Mouse (Mus musculus) liver, postnatal 0 days (tissue): ENCODE data around the gene Fem1a.

Source experiments
- CTCF ChIP-seq: sonication (generic); IDR thresholded peaks from 2 replicates; pipeline ENCODE4 v1.5.1; 2016; ENCODE audit warnings: antibody characterized with exemption, low read depth
- EP300 ChIP-seq: IDR thresholded peaks from 2 replicates; pipeline ENCODE4 v1.6.1; 2016; ENCODE audit warnings: antibody characterized with exemption, low read depth, mild to moderate bottlenecking

DNA sequence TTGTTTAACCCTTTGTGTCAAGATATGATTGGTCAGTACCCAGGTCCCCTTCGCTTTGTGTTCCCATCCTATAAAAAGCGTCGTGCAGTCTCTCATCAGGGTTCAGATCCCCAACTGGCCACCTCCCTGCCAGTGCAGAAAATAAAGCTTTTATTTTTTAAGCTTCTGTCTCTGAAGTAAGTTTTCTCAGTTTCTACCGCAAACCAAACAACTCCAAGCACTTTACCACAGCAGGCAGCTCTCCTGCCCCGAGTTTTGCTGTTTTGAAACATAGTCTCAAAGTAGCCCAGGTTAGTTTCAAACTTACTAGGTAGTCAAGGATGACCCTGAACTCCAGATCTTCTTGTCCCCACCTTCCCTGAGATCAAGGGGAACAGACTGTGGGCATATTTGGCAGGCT is 21.7 kb downstream of the Fem1a start:
- TF ChIP-seq EP300 (no peak), CTCF (no peak)
